Mouse (Mus musculus): ENCODE results near the gene Olfr750.

The Olfr750 gene

GRCm38 (mm10) chr14:51027387-51028155, 46.7 kb downstream of the Olfr750 start:
- DNase-seq (ENCODE audit: low spot score in 2 of 2): no peak

GRCm38 (mm10) chr14:51026391-51027133, 47.7 kb downstream of the Olfr750 start:
- peak; percentile 63 to 80 for DNase-seq (ENCODE audit: low spot score in 2 of 2)

- no peak for DNase-seq (ENCODE audit: low spot score in 2 of 2)
These were observed 49.4 kb downstream of the Olfr750 start for GRCm38 (mm10) chr14:51024820-51025219.

- no peak for DNase-seq (ENCODE audit: low spot score in 2 of 2)
These were observed 50.8 kb downstream of the Olfr750 start for GRCm38 (mm10) chr14:51023457-51023856.

- no peak for DNase-seq (ENCODE audit: low spot score in 2 of 2)
These were observed 57.0 kb downstream of the Olfr750 start for GRCm38 (mm10) chr14:51017256-51017655.
